Mouse (Mus musculus) natural killer cell, adult 2 months (primary cell): Measurements from ENCODE around the gene Plce1.
"Not testable (repeated sequence)": the region's sequence is repeated elsewhere in the genome, so short reads cannot be mapped to it uniquely, and the experiment has no call there.

Source experiments
- DNase-seq, 2 experiments: peaks; one replicate each; pipeline ENCODE4 v3.0.0; 2022; ENCODE audit warnings: low spot score in 2 of 2

Plce1 gene

DNA sequence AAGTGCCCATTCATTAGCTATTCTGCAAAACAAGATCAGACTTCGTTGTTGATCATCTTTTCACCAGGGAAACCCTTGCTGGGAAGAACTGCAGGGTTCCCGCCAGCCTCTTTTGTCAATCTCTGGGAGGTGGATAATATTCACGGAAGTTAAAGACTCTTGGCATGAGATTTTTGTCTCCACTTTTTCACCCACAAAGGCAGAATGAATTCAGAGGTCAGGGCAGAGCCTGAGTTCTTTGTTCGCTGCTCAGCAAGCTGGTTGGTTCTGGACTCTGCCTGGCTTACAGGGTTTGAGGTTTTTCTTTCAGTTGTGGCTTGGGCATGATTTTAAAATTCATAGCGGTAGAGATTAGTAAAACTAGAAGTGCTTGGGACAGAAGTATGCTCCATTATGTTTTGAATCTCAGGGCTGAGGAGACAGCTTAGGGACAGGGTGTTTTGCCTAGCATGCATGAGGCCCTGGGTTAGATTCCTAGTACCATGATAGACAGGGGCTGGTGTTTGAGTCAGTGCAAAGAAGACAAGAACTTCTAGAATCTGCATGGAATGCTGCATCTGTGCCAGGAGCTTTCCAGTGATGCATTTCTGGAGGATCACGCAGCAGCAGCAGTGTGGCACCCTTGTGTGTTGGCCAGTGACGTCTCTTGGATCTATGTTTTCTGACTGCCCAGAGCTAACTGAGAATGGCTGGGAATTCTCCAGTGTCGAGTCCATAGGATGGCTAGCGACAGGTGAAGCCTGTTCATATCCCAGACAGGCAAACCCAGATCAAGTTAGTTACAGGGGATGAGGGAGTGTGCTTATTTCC lies 7.4 kb downstream of the Plce1 start:
- DNase-seq = no peak

DNA sequence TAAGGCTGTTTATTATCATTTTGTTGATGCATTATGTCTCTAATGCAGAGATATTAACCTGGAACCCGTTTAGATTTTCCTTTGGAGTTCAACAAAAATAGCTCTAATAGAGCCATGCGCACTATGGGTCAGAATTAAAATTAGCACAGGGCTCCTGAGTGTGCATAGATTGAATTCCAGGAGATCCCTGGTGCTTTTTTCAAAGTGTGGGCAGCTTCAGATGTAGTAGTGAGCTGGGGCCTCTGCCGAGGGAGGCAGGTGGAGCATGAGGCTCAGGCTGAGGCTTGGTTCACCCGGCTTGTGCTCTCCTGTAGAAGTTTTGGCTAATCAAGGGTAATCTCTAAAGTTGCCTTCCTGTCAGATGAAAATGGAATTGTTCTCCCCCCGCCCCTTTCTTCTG lies 17.3 kb downstream of the Plce1 start:
- no peak for DNase-seq

DNA sequence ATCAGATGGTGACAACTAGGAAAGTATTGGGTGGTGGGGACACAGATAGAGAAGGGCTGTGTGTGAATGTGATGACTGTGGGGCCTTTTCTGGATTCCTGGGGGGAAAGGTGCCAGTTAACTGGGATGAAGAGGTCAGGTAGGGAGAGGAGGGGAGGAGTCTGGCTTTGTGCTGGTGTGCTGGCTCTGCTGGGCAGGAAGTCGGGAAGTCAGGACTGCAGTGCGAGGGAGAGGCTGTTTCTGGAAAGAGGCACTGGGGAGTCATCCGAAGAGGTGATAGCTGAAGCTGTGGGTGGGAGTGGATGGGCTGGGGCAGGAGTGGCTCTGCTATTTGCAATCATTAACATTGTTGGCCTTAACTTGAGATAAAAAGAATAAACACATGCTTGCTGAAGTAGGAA lies 23.7 kb downstream of the Plce1 start:
- DNase-seq = no peak

DNA sequence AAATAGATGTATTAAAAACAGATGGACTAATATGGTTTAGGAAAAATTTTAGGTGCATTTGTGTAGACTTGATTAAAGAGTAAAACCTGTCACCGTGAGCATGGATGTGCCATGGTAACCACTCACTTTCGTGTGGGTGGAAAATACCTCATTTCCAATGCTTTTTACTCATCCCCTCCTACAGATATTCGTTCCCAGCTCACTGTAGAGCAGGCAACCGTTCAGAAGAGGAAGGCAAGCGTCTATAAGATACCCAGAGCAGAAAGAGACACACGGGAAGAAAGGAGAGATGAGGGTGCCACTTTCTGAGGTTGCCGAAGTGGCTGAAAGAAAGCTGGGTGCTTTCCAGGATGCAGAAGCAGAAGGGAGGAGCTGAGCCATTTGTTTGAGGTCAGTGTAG lies 25.2 kb downstream of the Plce1 start:
- no peak for DNase-seq

DNA sequence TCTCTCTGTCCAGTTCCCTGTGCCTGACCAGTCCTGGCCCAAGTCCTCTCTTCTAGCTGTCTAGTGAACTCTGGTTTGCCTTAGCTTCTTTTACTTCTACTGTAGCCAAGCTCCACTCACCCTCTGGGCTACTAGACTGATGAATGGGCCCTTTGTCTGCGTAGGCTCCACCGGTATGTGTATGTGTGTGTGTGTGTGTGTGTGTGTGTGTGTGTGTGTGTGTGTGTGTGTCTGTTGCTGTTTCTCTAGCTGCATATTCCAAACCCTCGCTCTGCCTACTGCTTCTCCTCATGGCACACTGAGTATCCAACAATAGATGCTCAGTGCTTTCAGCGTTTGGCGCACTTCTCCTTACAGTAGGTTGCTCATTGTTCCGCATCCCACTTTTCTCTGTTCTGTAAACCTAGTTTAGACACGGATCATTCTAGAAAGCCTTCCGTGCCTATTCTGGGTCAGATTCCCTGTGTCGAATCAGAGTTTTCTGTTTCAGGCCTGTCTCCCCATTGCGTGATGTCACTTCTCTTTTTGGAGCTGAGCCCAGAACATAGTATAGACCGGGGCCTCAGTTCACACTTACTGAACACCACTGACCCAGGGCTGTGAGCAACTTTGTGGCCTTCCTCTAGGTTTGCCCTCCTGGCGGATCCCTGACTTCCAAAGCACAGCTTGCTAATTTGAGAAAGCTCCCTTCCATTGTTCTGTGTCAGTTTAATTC lies 26.5 kb downstream of the Plce1 start:
- DNase-seq = no peak

DNA sequence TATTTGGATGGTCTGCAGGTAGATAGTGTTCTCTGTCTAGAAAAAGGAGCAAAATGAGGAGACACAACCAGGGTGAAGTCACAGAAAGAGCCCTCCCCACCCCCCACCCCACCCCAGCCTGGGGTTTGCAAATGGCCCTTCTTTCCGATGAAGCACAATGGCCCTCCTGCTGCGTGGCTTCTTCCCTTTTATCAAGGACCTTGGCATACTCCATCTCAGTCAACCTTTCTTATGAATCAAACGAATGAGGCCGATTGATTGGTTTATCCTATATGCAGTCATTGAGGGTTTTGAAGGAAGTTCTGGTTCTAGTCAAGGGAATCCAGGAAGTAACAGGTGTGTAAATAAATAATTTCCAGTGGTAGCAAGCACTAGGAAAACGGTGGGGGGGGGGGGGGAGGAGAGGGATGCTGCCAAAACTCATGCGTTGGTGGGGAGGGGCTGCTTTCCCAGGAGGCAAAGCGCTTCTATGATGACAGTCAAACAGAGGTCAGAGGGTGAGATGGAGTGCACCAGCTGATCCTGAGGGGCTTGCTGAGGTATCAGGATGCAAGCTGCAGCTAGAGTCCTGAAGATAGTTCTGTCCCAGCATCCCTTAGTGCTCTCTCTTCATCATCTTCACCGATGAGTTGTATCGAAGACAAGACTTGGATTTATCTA lies 27.2 kb downstream of the Plce1 start:
- no peak for DNase-seq

DNA sequence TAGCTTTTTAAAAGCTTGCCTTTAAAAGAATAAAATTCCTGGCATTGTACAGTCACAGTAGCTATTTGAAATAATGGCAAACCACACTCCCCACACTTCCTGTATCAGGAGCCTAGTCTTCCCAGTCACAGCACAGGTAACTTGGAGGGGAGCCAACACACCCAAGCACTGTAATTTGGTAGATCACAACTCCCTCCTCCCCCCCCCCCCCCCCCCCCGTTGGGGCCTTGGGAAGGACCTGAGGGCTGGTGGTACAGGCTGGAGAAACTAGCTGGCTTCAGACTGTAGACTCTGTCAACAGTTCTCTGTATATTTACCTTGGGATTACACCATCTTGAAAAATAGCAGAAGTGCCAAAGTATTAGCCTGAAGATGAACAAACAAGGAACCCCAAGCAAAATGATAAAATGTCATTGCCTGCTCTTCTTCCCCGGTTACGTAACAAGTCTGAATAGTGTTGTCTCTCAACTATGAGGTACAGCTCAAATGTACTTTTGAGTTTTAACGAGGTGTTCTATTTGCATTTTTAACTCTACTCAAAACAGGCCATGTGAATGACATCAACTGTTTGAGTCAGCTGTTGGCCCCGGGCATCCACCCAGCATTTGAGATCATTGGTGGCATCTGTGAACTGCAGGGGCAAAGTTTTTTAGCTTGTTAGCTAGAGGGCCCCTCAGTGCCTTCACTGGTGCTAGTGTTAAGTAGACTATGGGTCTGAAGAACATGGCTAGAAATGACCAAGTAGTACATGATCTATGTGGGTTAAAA lies 33.7 kb downstream of the Plce1 start:
- no peak for DNase-seq

DNA sequence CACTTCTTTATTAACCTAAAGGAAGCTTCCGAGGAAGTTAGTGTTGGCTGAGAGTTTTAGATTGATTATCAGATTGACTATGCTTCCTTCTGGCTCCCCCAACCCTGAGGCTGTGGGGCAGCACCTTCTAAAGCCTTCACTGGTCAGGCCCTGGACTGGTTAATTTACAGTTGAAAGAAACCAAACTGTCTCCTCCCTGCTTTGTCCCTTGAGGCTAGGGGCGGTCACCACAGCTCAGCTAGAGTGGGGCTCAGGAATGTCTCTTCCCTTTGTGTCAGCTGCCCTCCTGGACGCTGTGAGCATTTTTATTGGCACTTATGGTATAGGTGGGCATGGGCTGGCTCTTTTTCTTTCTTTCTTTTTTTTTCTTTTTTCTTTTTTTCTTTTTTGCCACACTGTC lies 45.9 kb downstream of the Plce1 start:
- DNase-seq = no peak

DNA sequence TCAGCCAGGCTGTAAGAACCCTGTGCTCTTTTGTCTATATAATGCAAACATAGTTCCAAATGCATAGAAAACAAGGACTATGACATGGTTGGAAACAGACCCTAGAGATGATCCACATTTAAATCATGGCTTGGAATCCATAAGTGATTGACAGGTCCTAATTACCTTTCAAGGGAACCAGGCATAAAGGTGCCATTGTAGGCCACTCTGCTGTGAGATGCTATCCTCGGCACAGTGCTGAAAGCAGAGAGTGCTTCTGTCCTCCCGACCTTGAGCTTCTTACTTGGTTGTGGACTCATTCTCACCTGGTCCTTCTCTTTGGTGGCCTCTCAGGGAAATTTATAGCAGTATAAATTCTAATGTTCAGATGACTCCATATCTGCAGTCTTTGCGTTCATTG lies 46.6 kb downstream of the Plce1 start:
- no peak for DNase-seq

DNA sequence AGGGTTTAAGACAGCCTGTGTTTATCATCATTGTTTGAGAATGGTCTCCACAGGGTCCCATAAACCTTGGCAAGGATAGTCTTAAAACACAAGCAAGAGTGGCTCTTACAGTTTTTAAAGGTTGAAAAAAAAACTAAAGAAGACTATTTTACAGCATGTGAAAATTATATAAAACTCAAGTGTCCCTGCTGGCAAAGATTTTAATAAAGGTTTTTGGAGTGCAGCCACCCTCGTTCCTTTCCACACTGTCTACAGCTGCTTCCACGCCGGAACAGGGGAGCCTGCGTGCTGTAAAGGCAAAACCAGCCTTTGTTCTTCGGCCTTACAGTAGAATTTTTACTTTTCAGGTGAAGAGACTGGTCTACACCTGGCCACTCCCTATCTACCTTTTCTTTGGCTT lies 52.3 kb downstream of the Plce1 start:
- DNase-seq = no peak

DNA sequence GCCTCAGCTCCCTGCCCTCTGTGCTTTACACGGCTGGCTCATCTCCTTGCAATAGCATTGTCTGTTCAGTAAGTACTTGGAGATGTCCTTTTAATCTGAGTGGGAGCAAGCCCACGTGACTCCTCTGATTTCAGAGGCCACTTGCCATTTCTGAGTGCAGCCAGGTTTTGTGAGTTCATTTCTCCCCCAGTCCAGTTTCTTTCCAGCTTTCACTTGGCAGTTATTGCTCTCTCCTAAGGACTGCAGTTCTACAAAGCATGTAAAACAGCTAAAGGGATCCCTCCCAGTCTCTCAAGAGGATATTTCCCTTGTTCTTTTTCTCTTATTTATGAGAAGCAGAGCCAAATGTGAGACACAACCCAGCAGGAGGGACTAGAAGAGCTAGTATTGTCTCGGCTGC lies 58.4 kb downstream of the Plce1 start:
- no peak for DNase-seq

DNA sequence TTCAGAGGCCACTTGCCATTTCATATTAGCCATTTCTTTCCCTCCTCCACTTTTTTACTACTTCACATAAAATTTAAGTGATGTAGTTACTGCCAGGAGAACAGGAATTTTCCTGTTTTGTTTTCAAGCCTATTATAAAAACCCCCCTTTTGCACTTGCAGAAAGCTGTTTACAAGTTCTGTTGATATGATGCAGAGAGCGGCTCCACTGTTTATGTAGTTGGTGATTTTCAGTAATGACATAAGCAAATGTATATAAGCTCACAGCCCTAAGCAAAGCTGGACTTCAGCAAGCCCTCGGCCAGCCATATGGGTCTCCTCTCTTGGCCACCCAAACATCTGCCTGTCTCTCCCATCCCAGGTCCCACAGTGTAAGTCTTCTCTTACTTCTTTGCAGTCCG lies 59.6 kb downstream of the Plce1 start:
- no peak for DNase-seq

DNA sequence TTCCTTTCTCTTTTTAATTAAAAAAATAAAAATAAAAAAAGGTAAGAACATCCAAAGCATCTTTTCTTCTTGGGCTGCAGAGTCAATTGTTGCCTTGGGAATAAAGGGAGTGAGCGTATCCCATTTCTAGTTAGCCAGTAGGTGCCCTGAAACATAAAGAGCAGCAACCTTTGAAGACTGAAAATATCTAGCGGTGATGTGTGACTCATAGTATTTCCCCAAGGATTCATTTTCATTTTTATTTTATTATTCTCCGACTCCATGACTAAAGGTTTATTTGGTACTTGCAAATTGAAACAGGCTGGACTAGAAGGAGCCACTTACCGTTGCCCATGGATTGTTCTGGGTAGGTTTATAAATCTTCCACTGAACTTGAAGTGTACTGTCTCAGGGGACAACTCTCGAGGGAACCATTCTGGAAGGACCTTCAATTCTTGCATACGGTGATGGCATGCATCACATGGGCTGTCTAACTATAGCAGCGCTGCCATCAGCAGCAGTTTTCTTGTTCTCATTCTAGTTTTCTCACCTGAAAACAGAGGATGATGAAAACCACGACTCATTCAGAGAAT lies 68.7 kb downstream of the Plce1 start:
- no peak for DNase-seq

DNA sequence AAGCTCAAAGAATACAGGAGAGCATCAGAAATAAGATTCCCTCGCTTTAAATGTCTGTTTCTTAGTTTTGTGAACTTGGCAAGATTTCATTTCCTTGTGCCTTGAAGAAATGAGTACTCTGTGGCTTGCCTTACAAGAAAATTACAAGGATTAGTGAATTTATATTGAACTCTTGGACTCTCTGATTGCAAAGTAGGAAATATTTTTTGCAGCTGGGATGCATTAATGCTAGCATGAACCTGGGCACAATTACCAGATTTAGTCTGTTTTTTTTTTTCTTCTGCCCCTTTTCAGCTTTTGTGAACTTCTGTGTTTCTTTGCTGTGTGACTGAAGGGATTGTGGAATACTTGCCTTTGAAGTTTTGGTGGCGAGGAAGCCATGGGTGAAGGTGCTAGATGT lies 72.6 kb downstream of the Plce1 start:
- DNase-seq = no peak

DNA sequence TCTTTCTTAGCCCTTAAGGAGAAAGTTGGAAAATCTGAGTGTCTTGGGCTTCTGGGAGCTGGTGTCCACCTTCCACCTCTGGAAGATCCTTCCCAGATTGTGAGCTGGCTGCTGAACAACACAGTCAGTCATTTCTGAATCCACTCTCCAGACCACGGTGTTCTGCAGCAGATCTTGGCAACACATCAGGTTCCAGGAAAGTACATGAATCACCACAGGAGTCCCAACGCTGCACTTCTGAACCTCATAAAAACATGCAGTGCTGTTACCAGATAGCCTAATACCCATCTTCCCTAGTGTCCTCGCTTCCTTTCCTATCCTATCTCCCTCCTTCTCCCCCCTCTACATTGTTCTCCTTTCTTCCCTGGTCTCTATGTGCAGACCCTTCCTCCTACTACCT lies 74.5 kb downstream of the Plce1 start:
- no peak for DNase-seq

DNA sequence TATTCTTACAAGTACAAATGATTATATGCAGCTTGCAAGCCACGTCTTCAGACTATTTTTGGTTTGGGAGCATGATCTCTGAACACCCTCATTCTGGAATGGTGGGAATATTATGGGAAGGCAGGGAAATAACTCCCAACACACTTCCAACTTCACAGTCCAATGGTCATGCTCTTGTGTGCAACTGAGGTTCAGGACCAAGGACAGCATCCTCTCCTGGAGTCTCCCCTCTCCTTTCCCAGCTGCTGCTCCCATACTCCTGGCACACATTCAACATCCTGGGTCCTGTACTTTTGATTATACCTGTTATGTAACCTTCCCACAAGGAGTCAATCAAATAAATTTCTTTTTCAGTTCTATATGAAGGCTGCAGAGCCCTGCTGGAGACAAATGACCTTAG lies 77.9 kb downstream of the Plce1 start:
- DNase-seq = no peak

DNA sequence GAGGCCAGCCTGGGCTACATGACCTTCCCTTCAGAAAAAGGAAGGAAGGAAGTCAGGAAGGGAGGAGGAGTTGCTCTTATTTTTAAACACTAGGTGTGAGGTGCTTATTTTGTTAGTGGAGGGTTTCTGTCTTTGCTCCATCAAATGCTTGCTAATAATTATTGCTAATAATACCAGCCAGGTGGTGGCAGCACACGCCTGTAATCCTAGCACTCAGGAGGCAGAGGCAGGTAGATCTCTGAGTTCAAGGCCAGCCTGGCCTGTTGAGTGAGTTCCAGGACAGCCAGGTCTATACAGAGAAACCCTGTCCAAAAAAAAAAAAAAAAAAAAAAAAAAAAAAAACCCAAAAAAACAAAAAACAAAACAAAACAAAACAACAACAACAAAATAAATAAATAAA lies 81.0 kb downstream of the Plce1 start:
- DNase-seq = not testable (repeated sequence)

DNA sequence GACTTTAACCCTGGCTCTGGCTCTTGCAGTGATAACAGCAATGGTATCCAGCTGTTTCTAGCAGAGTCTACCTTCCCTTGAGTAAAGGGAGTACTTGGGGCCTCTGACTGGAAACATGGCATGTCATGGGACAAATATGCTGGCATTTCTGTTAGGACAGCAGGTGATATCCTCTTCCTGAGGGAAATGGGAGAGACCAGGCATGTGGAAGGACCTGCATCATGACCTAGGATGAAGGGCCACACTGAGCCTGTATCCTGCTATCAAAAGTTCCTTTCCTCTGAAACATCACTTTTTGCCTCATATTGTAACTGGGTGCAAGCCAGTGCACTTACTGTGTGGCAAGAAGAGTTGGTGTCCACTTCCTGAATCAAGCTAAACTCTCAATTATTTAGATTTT lies 85.2 kb downstream of the Plce1 start:
- DNase-seq = no peak

DNA sequence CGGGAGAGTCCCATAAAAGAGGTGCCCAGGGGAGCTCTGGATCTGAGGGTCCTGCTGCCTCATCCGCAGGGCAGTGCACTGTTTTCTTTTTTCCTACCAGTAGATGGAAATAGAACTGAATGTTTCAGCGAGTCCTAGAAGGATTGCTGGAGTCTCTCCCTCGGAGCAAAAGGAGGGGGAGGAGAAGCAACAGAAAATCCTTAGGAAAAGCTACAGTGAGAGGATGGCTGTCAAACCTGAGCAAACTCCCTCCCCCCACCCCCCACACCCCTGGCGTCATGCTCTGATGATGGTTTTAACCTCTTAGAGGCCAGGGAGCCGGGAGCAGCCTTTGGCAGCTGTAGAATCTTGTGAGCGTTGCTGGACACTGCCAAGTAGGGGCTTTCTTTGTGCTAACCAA lies 85.8 kb downstream of the Plce1 start:
- no peak for DNase-seq

DNA sequence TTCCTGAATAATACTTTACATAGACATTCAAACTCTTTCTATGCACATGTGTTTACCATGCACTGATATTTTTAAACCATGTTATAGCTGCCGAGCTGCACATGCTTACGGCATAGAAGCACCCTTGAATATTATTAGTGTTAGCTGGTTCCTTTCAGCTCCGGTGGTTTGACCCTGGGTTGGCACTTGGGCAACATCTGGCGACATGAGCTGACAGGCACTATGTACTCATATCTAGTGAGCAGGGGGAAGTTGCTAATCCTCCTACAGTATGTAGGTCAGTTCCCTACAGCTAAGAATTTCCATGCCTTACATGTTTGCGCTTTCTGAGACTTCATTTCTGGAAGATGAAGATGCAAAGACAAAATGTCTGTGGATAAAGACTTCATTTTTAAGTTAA lies 86.4 kb downstream of the Plce1 start:
- no peak for DNase-seq

DNA sequence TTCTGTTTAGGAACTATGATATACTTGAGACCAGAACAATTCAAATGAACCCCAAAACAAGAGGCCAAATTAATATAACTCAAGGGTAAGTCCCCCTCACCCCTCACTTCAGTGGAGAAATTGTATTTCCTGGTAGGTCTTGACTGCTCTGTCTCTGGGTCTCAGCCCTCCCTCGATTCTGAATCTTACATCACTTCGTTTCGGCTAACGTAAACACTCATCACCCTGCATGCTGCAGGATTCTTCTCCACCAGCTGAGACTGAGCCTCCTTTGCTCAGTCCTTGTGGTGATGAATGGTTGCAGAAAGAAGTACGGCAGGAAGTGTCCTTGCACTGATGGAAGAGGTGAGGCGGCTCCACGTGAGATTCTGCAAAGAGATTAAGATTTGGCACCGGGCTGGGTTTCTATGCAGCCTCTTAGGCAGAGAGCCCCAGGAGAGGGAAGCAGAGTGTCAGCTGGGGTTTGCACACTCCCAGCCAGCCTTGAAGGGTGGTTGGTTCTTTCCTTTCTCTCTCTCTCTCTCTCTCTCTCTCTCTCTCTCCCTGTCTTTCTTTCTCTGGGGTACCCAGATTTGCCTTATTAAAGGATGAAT lies 97.7 kb downstream of the Plce1 start:
- no peak for DNase-seq

DNA sequence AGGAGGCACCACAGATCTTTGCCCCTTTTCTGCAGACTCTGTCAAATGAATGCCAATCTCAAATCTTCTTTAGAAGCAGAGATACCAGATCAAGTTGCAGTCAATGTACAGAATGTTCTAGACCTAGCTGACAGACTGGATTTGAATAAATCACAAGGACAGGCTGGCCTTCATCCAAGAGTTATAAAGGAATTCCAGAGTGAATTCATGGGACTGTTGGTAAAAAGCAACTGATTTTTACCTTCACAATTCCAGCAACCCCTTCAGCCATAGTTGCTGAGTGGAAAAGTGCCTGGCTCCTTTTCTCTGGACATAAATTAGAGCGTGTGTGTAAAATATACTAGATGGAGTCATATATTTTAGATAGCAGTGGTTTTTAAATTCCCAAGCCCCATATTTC lies 102.0 kb downstream of the Plce1 start:
- no peak for DNase-seq
